Mouse (Mus musculus) cerebellum, adult 2 months (tissue): ENCODE results near the gene Akap4.

Experiments used
- CTCF ChIP-seq: fragments of 200-500 bp; IDR thresholded peaks from 2 replicates; pipeline ENCODE4 v1.5.1; 2011; ENCODE audit warnings: low read depth, mild to moderate bottlenecking, control low read depth, low read length, moderate library complexity, borderline replicate concordance; ENCODE audit not compliant: insufficient read depth
- POLR2A ChIP-seq: fragments of 200-500 bp; IDR thresholded peaks from 2 replicates; pipeline ENCODE4 v1.6.1; 2011; ENCODE audit warnings: low read length, control low read depth, borderline replicate concordance; ENCODE audit not compliant: insufficient read depth

DNA sequence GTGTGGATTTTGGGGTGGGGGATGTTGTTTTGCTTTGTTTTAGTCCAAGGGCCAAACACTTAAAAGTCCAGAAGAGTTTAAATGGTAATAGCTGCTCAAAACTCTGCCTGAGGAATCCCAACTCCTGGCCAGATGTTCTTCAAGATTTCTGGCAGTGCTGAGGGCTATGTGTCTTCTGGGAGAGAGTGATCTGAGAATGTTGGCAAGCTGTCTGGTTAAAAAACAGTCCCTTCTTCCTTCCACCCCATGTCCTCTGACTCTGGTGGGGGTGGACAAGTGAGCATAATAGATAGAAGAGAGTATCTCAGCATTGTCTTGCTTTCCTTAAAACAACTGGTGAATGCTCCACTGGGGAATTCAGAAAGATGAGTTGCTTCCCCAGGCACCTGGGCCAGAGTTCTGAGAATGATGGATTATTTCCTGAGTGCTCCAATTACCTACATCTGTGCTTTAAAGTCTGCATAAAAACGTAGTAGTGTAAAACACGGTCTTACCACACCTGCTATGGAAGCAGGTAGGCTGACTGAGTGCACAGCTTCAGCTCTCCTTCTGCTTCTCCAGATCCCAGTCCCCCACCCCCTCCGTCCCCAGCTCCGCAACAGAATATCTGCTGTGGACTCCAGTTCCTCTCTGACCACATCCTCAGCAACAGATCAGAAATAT lies 54.4 kb downstream of the Akap4 start:
- TF ChIP-seq CTCF (no peak), POLR2A (no peak)
